Mouse (Mus musculus) hindbrain, embryonic 15.5 days (tissue): ENCODE data around the gene Tenm2. TPM values are rescaled to one million over a fixed set of nuclear protein-coding genes. Genes with fewer than 3 reads are reported as not detected.

Source experiments
- ATAC-seq: fragments of 200-750 bp; cut with Nextera tagmentation; 2 replicates; pipeline ENCODE4 v1.8.0; 2017; ENCODE audit warnings: low read depth, moderate number of reproducible peaks, moderate TSS enrichment; ENCODE audit not compliant: low FRiP score
- H3K27ac ChIP-seq: fragments of 300-500 bp; sonication (generic); replicated peaks from 2 replicates; pipeline ENCODE4 v1.5.1; 2015; ENCODE audit warnings: mild to moderate bottlenecking, inconsistent platforms
- H3K27me3 ChIP-seq: fragments of 300-500 bp; sonication (generic); 2 replicates; pipeline ENCODE4 v1.6.1; 2015; ENCODE audit warnings: control low read depth, inconsistent platforms
- H3K36me3 ChIP-seq: fragments of 300-500 bp; sonication (generic); 2 replicates; pipeline ENCODE4 v1.6.1; 2015; ENCODE audit warnings: control low read depth, inconsistent platforms
- H3K4me1 ChIP-seq: fragments of 300-500 bp; sonication (generic); replicated peaks from 2 replicates; pipeline ENCODE4 v1.6.1; 2015; ENCODE audit warnings: control low read depth, inconsistent platforms
- H3K4me2 ChIP-seq: fragments of 300-500 bp; sonication (generic); 2 replicates; pipeline ENCODE4 v1.6.1; 2015; ENCODE audit warnings: moderate library complexity, mild to moderate bottlenecking, inconsistent platforms
- H3K4me3 ChIP-seq: fragments of 300-500 bp; sonication (generic); 2 replicates; pipeline ENCODE4 v1.5.1; 2015; ENCODE audit warnings: mild to moderate bottlenecking, inconsistent platforms
- H3K9ac ChIP-seq: fragments of 300-500 bp; sonication (generic); 2 replicates; pipeline ENCODE4 v1.6.1; 2015; ENCODE audit warnings: inconsistent platforms
- H3K9me3 ChIP-seq: fragments of 300-500 bp; sonication (generic); 2 replicates; pipeline ENCODE4 v1.6.1; 2016; ENCODE audit warnings: control low read depth, inconsistent platforms
- WGBS: fragments of 180-500 bp; shearing (Covaris S2); methylation state at CpG from one replicate; pipeline ENCODE4 v1.1.7; 2015; 5-methylcytosine and 5-hydroxymethylcytosine counted together
- polyA plus RNA-seq: library from polyadenylated mRNA; unstranded; fragments of >200 nt; fragmentation: Nextera tagmentation; extraction: Ambion mirVana; gene quantifications from 2 replicates; pipeline ENCODE4 v1.2.1, GENCODE M21; 2015

The Tenm2 gene
- polyA plus RNA-seq, 1 experiment from 2014 or later, result 33.1 TPM

GRCm38 (mm10) chr11:35962431-35962830 lies 1273.3 kb downstream of the Tenm2 start:
- no peaks in the 10 kb centered on the region for H3K27me3 ChIP-seq
- H3K4me1 ChIP-seq, result peaks cover 15% of the 10 kb centered on the region
- WGBS, result 95% methylated on average over 2 of the region's 2 CpGs
- H3K4me3 ChIP-seq, result no peak overlapping the region
- H3K9ac ChIP-seq, result no peak overlapping the region
- H3K9me3 ChIP-seq, result no peaks in the 10 kb centered on the region
- no peak overlapping the region for H3K4me2 ChIP-seq
- no peak overlapping the region for H3K27ac ChIP-seq
- ATAC-seq, result no peak
- H3K36me3 ChIP-seq, result no peaks in the 10 kb centered on the region

DNA sequence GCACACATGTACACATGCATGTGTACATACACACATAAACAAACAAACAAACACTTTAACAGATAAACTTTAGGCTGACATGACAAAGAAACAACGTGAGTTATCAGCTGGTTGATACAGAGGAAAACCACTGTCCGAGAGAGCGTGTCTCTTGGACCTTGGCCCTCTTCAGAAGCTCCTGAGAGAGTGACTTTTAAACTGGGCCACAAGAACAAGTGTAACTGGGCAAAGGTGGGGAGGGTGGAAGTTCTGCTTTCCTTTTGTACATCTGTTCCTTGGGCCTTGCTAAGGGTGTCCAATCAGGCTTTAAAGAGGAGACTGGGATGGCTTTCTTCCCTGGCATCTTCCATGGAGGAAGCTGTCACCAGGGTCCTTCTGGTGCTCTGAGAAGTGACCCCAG lies 1276.5 kb downstream of the Tenm2 start:
- Histone ChIP-seq H3K9me3 (no peaks in the 10 kb centered on the region), H3K27ac (no peak overlapping the region), H3K4me2 (no peak overlapping the region), H3K4me3 (no peak overlapping the region), H3K36me3 (no peaks in the 10 kb centered on the region), H3K9ac (no peak overlapping the region), H3K27me3 (no peaks in the 10 kb centered on the region), H3K4me1 (peaks cover 15% of the 10 kb centered on the region)
- ATAC-seq, result no peak
- 93% methylated on average over 3 of the region's 3 CpGs for WGBS
